In genomic region chr4:134591506-134592061, GRCm38 (mm10) we compare ENCODE assay signal across 9 mouse cellular contexts. TPM values are rescaled to one million over a fixed set of nuclear protein-coding genes. Genes with fewer than 3 reads are reported as not detected.
A peak's percentile ranks its signal among the peaks of the same experiment; 100 is the strongest.
DNase-seq lines count a peak whose midpoint lies in the region; ATAC-seq and TF ChIP-seq lines count a peak whose summit lies in the region.
"Had no signal": no experiment of that assay in that cellular context is flagged by ENCODE, and none has a peak within 500 bp of the region (broad histone marks: within the 10 kb centered on the region; RNA-seq: fewer than 3 reads in every experiment).

No protein-coding gene starts in this region.

- DNase-seq in left cerebral cortex, postnatal 10 days (ENCODE audit: extremely low spot score in 1 of 2, low spot score in 2 of 2): peak; percentile 47 to 84
- no peak for DNase-seq in left cerebral cortex, adult 8-10 months (ENCODE audit: low spot score in 2 of 2)
- peak; percentile 98 for DNase-seq in cerebellum, adult 11-12 months
- DNase-seq in gastrocnemius, adult 8-10 months (ENCODE audit: low spot score in 2 of 2): peak; percentile 80 to 92
- DNase-seq in hindbrain, postnatal 0 days (ENCODE audit: low spot score): peak; percentile 85
- peak; percentile 58 for DNase-seq in stomach, postnatal 0 days (ENCODE audit: low spot score)
- DNase-seq in B cell, adult 2 months: no peak

- H3K4me3 ChIP-seq in hindbrain, postnatal 0 days (ENCODE audit: low read length): no peak overlapping the region
- no peak overlapping the region for H3K4me3 ChIP-seq in lung, embryonic 15.5 days
- H3K4me3 ChIP-seq in stomach, postnatal 0 days (ENCODE audit: low read depth, low read length): no peak overlapping the region
- H3K4me3 ChIP-seq: megakaryocyte, embryonic 14.5 days had no signal

- no peaks in the 10 kb centered on the region for H3K27me3 ChIP-seq in hindbrain, postnatal 0 days (ENCODE audit: insufficient read depth, low read length)
- H3K27me3 ChIP-seq in lung, embryonic 15.5 days: no peaks in the 10 kb centered on the region
- no peaks in the 10 kb centered on the region for H3K27me3 ChIP-seq in stomach, postnatal 0 days (ENCODE audit: control insufficient read depth, insufficient read depth, low read length)

- H3K27ac ChIP-seq in hindbrain, postnatal 0 days: peak overlapping the region; percentile 72
- no peak overlapping the region; the same call in 1 of the 2 replicates for H3K27ac ChIP-seq in lung, embryonic 15.5 days
- no peak overlapping the region for H3K27ac ChIP-seq in stomach, postnatal 0 days (replicated peaks)

- H3K36me3 ChIP-seq in hindbrain, postnatal 0 days (ENCODE audit: insufficient read depth, low read length): no peaks in the 10 kb centered on the region
- H3K36me3 ChIP-seq in lung, embryonic 15.5 days: no peaks in the 10 kb centered on the region
- no peaks in the 10 kb centered on the region for H3K36me3 ChIP-seq in stomach, postnatal 0 days (ENCODE audit: control insufficient read depth, insufficient read depth, low read length)

- peaks cover 14% of the 10 kb centered on the region for H3K4me1 ChIP-seq in hindbrain, postnatal 0 days (ENCODE audit: insufficient read depth, low read length)
- H3K4me1 ChIP-seq in lung, embryonic 15.5 days: peaks cover 12% of the 10 kb centered on the region
- H3K4me1 ChIP-seq in stomach, postnatal 0 days (replicated peaks; ENCODE audit: control insufficient read depth, insufficient read depth): no peaks in the 10 kb centered on the region

- TF ChIP-seq EP300 in stomach, postnatal 0 days (optimal IDR thresholded peaks at IDR 0.05): no peak

- 31% methylated on average over 11 of the region's 11 CpGs for WGBS in hindbrain, postnatal 0 days
- WGBS in lung, embryonic 15.5 days: 31% methylated on average over 11 of the region's 11 CpGs
- 33% methylated on average over 11 of the region's 11 CpGs for WGBS in stomach, postnatal 0 days

- no peaks in the 10 kb centered on the region for H3K9me3 ChIP-seq in hindbrain, postnatal 0 days (ENCODE audit: low read length)
- no peaks in the 10 kb centered on the region for H3K9me3 ChIP-seq in lung, embryonic 15.5 days
- H3K9me3 ChIP-seq in stomach, postnatal 0 days (ENCODE audit: control insufficient read depth, low read length): no peaks in the 10 kb centered on the region

- H3K4me2 ChIP-seq in hindbrain, postnatal 0 days (ENCODE audit: low read depth, low read length): no peak overlapping the region
- no peak overlapping the region for H3K4me2 ChIP-seq in lung, embryonic 15.5 days
- H3K4me2 ChIP-seq in stomach, postnatal 0 days (replicated peaks; ENCODE audit: low read depth): no peak overlapping the region

- ATAC-seq in hindbrain, postnatal 0 days: peak; percentile 73
- 0 out of 2 replicates have a peak, but pooled peaks have one; percentile 11 for ATAC-seq in lung, embryonic 15.5 days (ENCODE audit: borderline replicate concordance, extremely low read depth, low FRiP score, low TSS enrichment)
- ATAC-seq in stomach, postnatal 0 days (ENCODE audit: low FRiP score, low TSS enrichment): no peak

- intact Hi-C loops in left cerebral cortex, postnatal 10 days (cut with DNase I): no loop called here

- TF ChIP-seq CTCF in hindbrain, postnatal 0 days (IDR thresholded peaks at IDR 0.05; ENCODE audit: low read depth): no peak
- no peak for TF ChIP-seq CTCF in stomach, postnatal 0 days (IDR thresholded peaks at IDR 0.05; ENCODE audit: low read depth)

- H3K9ac ChIP-seq in hindbrain, postnatal 0 days (replicated peaks; ENCODE audit: low read length): no peak overlapping the region; the same call in 1 of the 2 replicates
- H3K9ac ChIP-seq in lung, embryonic 15.5 days: no peak overlapping the region
- H3K9ac ChIP-seq in stomach, postnatal 0 days (ENCODE audit: low read length): no peak overlapping the region

RNA-seq across cellular contexts. Expression of gene Selenon, which starts 39.6 kb away (rescaled TPM):
- total RNA-seq in left cerebral cortex, postnatal 10 days (2021): 10 to 100 TPM; 17.6 to 19.7 TPM
- total RNA-seq in left cerebral cortex, adult 8-10 months (2022): 10 to 100 TPM; 20.2 to 21.5 (median 20.9) TPM
- total RNA-seq in gastrocnemius, adult 8-10 months (2022): 1 to 10 TPM; 2.8 to 3.8 (median 3.2) TPM
- 30.4 and 32.7 TPM in 2 replicates for total RNA-seq in hindbrain, postnatal 0 days (2014; rRNA removed)
- 10.0 and 11.3 TPM in 2 replicates for polyA plus RNA-seq in hindbrain, postnatal 0 days (2015; fragmentation: Nextera tagmentation; extraction: Ambion mirVana)
- 35.3 and 46.2 TPM in 2 replicates for polyA plus RNA-seq in lung, embryonic 15.5 days (2015; fragmentation: Nextera tagmentation; extraction: Ambion mirVana)
- 8.6 and 12.1 TPM in 2 replicates for polyA plus RNA-seq in stomach, postnatal 0 days (2015; fragmentation: Nextera tagmentation; extraction: Ambion mirVana)

RNA-seq across cellular contexts. Expression of gene Mtfr1l, which starts 56.4 kb away (rescaled TPM):
- total RNA-seq in left cerebral cortex, postnatal 10 days (2021): 10 to 100 TPM; 82.8 to 84.5 TPM
- 10 to 100 TPM; 70.0 to 79.5 (median 71.9) TPM for total RNA-seq in left cerebral cortex, adult 8-10 months (2022)
- 100 to 1,000 TPM; 129 to 173 (median 151) TPM for total RNA-seq in gastrocnemius, adult 8-10 months (2022)
- 133 and 146 TPM in 2 replicates for total RNA-seq in hindbrain, postnatal 0 days (2014; rRNA removed)
- polyA plus RNA-seq in hindbrain, postnatal 0 days (2015; fragmentation: Nextera tagmentation; extraction: Ambion mirVana): 177 and 182 TPM in 2 replicates
- 109 and 114 TPM in 2 replicates for polyA plus RNA-seq in lung, embryonic 15.5 days (2015; fragmentation: Nextera tagmentation; extraction: Ambion mirVana)
- polyA plus RNA-seq in stomach, postnatal 0 days (2015; fragmentation: Nextera tagmentation; extraction: Ambion mirVana): 64.7 and 70.3 TPM in 2 replicates

Comparison
In these comparisons a context has a peak if more than half of its experiments do, and no peak if none do; other contexts are left out.
1. DNase-seq: peak in left cerebral cortex, postnatal 10 days (2 of 2), cerebellum, adult 11-12 months (single experiment), gastrocnemius, adult 8-10 months (2 of 2), hindbrain, postnatal 0 days (single experiment) and stomach, postnatal 0 days (single experiment); none in left cerebral cortex, adult 8-10 months (0 of 2) and B cell, adult 2 months (0 of 2).